Mouse (Mus musculus) limb, embryonic 12.5 days (tissue): ENCODE measurements around the gene Prss37. TPM values are rescaled to one million over a fixed set of nuclear protein-coding genes. Genes with fewer than 3 reads are reported as not detected.
A peak's percentile ranks its signal among the peaks of the same experiment; 100 is the strongest.

Source experiments
- ATAC-seq: fragments of 200-750 bp; cut with Nextera tagmentation; 2 replicates; pipeline ENCODE4 v1.8.0; 2017; ENCODE audit warnings: low read depth, moderate TSS enrichment; ENCODE audit not compliant: insufficient number of reproducible peaks, insufficient read depth, low FRiP score, low TSS enrichment
- H3K27ac ChIP-seq: fragments of 300-500 bp; sonication (generic); 2 replicates; pipeline ENCODE4 v1.5.1; 2016; ENCODE audit warnings: mild to moderate bottlenecking, moderate library complexity
- H3K27me3 ChIP-seq: fragments of 300-500 bp; sonication (generic); 2 replicates; pipeline ENCODE4 v1.6.1; 2016; ENCODE audit warnings: mild to moderate bottlenecking, moderate library complexity
- H3K36me3 ChIP-seq: fragments of 300-500 bp; sonication (generic); 2 replicates; pipeline ENCODE4 v1.6.1; 2016; ENCODE audit warnings: mild to moderate bottlenecking, moderate library complexity
- H3K4me1 ChIP-seq: fragments of 300-500 bp; sonication (generic); replicated peaks from 2 replicates; pipeline ENCODE4 v1.6.1; 2016
- H3K4me2 ChIP-seq: fragments of 300-500 bp; sonication (generic); 2 replicates; pipeline ENCODE4 v1.6.1; 2016; ENCODE audit warnings: mild to moderate bottlenecking, moderate library complexity
- H3K4me3 ChIP-seq: fragments of 300-500 bp; sonication (generic); replicated peaks from 2 replicates; pipeline ENCODE4 v1.5.1; 2016; ENCODE audit warnings: mild to moderate bottlenecking
- H3K9ac ChIP-seq: fragments of 300-500 bp; sonication (generic); replicated peaks from 2 replicates; pipeline ENCODE4 v1.6.1; 2016; ENCODE audit warnings: mild to moderate bottlenecking, moderate library complexity
- H3K9me3 ChIP-seq: fragments of 300-500 bp; sonication (generic); 2 replicates; pipeline ENCODE4 v1.6.1; 2016; ENCODE audit warnings: mild to moderate bottlenecking, moderate library complexity
- WGBS: fragments of 180-500 bp; shearing (Covaris S2); methylation state at CpG from one replicate; pipeline ENCODE4 v1.1.7; 2016; 5-methylcytosine and 5-hydroxymethylcytosine counted together
- polyA plus RNA-seq: library from polyadenylated mRNA; unstranded; fragments of >200 nt; fragmentation: Nextera tagmentation; extraction: Ambion mirVana; gene quantifications from 2 replicates; pipeline ENCODE4 v1.2.1, GENCODE M21; 2016

The Prss37 gene
- not detected in 2 replicates for polyA plus RNA-seq

DNA sequence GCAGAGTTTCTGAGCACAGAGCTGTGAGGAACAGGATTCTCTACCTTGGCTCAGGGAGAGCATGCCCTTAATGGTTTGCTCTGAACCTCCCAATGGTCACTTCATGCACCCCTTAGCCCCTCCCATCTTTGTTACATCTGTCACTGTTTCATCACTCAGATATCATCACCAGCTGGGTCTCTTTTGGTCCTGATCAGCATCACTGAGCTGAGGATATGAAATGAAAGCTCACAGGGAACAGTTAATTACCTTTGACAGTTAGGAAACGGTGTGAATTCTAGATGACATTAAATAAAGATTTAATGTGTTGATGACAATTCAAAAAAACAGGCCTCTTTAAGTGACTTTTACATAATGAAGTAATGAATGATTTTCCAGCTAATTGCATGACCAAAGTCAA lies at the start of gene Prss37:
Gene Prss37 (minus strand): TSS at position 101 of the 400 bp plus-strand sequence.
- ATAC-seq: no peak
- Histone ChIP-seq H3K27ac (no peak within 1 kb of the TSS), H3K27me3 (no peaks in the 10 kb centered on the region), H3K4me3 (no peak within 1 kb of the TSS), H3K4me2 (no peak within 1 kb of the TSS), H3K36me3 (no peaks in the 10 kb centered on the region), H3K9me3 (no peaks in the 10 kb centered on the region), H3K4me1 (no peaks in the 10 kb centered on the region), H3K9ac (no peak within 1 kb of the TSS)
- 77% methylated on average over 1 of the region's 1 CpGs for WGBS

DNA sequence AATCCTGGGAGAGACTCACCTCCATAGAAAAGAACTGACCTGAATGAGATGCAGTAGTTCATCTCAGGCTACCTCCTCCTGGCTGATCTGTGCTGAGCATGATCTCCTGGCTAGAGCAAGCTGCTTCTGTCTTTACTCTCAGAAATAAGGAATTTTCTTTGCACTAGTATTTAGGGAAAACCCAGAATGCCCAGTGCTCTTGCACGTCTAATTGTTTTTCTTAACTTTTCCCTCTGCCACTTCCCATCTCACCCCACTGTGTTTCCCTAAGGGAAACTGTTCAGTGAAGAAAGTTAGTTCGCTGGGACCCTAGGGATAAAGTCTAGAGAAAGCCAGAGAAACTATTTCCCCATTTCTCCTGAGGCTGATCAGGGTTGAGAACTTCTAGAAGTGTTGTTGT lies 35.6 kb upstream of the Prss37 start, which contains the start of gene Olfr461:
Gene Olfr461 (minus strand): TSS at position 101 of the 400 bp plus-strand sequence.
- Histone ChIP-seq H3K9me3 (no peaks in the 10 kb centered on the region), H3K27ac (no peak within 1 kb of the TSS), H3K4me1 (no peaks in the 10 kb centered on the region), H3K4me3 (no peak within 1 kb of the TSS), H3K36me3 (no peaks in the 10 kb centered on the region), H3K4me2 (no peak within 1 kb of the TSS), H3K27me3 (no peaks in the 10 kb centered on the region), H3K9ac (no peak within 1 kb of the TSS)
- no peak for ATAC-seq
- whole genome bisulfite sequencing: 80% methylated on average over 2 of the region's 2 CpGs

DNA sequence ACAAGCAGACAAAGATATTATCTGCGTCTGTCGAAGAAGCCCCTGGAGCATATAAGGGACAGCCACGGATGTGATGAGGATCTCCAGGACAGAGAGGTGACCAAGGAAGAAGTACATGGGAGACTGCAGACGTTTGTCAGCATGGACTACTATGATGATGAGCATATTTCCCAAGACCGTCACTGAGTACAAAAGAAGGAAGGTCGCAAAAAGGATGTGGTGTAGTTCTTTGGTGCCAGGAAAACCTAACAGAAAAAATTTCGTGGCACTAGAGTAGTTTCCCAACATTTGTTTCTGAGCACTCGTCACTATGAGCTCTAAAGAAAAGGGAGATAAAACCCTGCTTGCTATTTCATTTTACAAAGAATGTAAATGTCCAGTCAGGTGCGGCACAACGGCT lies 25.4 kb upstream of the Prss37 start:
- ATAC-seq: no peak
- no peaks in the 10 kb centered on the region for H3K36me3 ChIP-seq
- no peaks in the 10 kb centered on the region for H3K27me3 ChIP-seq
- 80% methylated on average over 10 of the region's 10 CpGs for WGBS
- H3K9me3 ChIP-seq: no peaks in the 10 kb centered on the region
- H3K27ac ChIP-seq: no peak overlapping the region
- no peak overlapping the region for H3K9ac ChIP-seq
- no peaks in the 10 kb centered on the region for H3K4me1 ChIP-seq
- no peak overlapping the region for H3K4me2 ChIP-seq
- H3K4me3 ChIP-seq: no peak overlapping the region

DNA sequence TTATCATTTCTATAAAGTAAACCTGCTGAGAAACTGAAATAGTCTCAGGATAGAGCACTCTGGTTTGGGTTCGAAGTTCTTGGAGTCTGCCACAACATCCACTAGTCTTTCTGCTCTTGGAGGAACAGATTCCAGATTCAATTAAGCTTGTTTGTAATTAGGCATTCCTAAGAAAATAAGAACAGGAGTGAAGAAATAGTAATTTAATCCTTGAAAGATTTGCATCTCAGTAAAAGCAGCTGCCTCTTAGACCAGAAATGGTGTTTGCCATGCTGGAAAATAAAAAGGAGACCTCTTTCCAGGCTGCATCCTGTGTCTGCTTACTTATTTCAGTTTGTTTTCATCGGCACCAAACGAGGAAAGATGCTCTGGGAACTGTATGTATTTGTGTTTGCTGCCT lies 26.1 kb downstream of the Prss37 start, which contains the start of gene Tas2r108:
Gene Tas2r108 (plus strand): TSS at position 301 of the 400 bp plus-strand sequence.
- no peak for ATAC-seq
- H3K36me3 ChIP-seq: no peaks in the 10 kb centered on the region
- no peaks in the 10 kb centered on the region for H3K27me3 ChIP-seq
- H3K9ac ChIP-seq: no peak within 1 kb of the TSS
- H3K4me3 ChIP-seq: no peak within 1 kb of the TSS
- no peak within 1 kb of the TSS for H3K27ac ChIP-seq
- no peaks in the 10 kb centered on the region for H3K9me3 ChIP-seq
- H3K4me2 ChIP-seq: no peak within 1 kb of the TSS
- H3K4me1 ChIP-seq: no peaks in the 10 kb centered on the region
- WGBS: 92% methylated on average over 3 of the region's 3 CpGs

DNA sequence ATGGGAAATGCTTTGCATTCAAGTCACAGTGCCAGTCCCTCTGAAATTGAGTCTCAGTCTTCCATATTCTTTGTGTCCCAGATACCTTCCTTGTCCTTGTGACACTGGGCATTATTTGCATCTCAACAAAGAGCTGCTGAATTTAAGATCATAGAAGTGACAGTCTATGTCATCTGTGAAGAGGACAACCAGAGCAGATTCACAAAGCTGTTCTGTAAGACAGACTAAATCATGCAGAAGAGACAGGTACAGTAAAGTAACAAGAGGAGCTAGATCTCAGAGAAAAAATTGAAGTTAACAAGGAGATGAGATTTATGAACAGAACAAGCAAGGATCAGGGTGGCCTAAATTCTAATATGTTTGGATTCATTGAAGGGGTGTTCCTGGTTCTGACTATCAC lies 28.4 kb downstream of the Prss37 start, which contains the start of gene Tas2r137:
Gene Tas2r137 (plus strand): TSS at position 301 of the 400 bp plus-strand sequence.
- Histone ChIP-seq H3K4me2 (no peak within 1 kb of the TSS), H3K9ac (no peak within 1 kb of the TSS), H3K27me3 (no peaks in the 10 kb centered on the region), H3K27ac (no peak within 1 kb of the TSS), H3K9me3 (no peaks in the 10 kb centered on the region), H3K4me1 (no peaks in the 10 kb centered on the region), H3K4me3 (no peak within 1 kb of the TSS), H3K36me3 (0 out of 2 replicates have a peak, but pooled peaks cover 3% of the 10 kb centered on the region)
- ATAC-seq: no peak

DNA sequence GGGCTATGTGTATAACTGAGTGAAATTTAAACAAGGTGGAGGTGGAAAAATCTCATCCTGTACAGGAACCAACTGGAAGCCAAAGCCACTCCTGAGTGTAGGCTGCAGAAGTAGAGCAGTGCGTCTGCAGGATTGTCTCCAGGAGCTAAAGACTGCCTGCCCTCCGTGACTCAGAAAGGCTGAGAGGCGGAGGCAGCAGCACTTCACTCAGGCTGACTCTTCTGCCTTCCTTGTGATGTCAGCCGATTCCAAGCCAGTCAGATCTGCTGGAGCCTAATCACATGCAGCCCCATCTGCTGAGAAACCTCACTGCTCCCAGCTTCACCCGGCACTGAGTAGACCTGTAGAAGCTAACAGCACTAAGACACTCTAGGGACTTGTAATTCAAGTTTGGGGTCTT lies 37.0 kb downstream of the Prss37 start:
- H3K27ac ChIP-seq: no peak overlapping the region
- no peak overlapping the region for H3K4me3 ChIP-seq
- no peak for ATAC-seq
- WGBS: 94% methylated on average over 5 of the region's 5 CpGs
- H3K4me2 ChIP-seq: no peak overlapping the region
- H3K36me3 ChIP-seq: peaks cover 64% of the 10 kb centered on the region
- no peaks in the 10 kb centered on the region for H3K4me1 ChIP-seq
- no peaks in the 10 kb centered on the region for H3K27me3 ChIP-seq
- no peak overlapping the region for H3K9ac ChIP-seq
- no peaks in the 10 kb centered on the region for H3K9me3 ChIP-seq

DNA sequence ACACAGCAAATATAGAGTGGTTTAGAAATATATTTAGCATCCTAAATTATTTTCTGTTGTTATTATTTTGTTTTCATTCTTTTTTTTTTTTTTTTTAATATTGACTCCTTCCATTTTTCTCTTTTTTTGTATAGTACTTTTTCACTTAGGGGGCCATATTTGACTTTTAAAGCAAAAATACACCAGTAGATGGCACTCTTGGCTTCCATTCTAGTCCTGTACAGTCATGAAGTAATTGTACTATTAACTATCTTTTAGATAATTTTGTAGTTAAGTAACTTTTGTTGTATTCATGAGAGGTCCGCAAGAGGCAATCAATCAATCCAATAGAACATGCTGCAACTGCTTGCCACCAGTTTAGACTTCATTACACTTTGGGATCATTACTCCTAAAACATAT lies 39.6 kb downstream of the Prss37 start:
- 93% methylated on average over 1 of the region's 1 CpGs for WGBS
- ATAC-seq: no peak
- H3K9ac ChIP-seq: no peak overlapping the region

DNA sequence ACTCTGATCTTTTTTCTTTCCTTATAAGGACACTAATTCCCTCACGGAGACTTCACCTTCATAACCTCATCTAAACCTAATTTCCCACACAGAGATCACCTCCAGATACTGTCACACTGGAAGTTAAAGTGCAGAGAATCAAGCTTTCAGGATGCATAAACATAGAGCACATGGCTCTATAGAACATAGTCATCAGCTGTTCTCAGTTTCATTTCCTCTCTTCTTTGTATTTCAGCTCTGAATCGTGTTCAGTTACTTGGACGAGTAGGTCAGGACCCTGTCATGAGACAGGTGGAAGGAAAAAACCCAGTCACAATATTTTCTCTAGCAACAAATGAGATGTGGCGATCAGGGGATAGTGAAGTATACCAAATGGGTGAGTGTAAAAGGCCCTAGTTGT lies 43.2 kb downstream of the Prss37 start:
- H3K4me3 ChIP-seq: no peak overlapping the region
- H3K4me1 ChIP-seq: no peaks in the 10 kb centered on the region; the same call in 1 of the 2 replicates
- no peak overlapping the region for H3K27ac ChIP-seq
- H3K9me3 ChIP-seq: no peaks in the 10 kb centered on the region
- WGBS: 91% methylated on average over 4 of the region's 4 CpGs
- H3K9ac ChIP-seq: no peak overlapping the region
- H3K36me3 ChIP-seq: peaks cover 56% of the 10 kb centered on the region
- ATAC-seq: no peak
- no peaks in the 10 kb centered on the region for H3K27me3 ChIP-seq
- H3K4me2 ChIP-seq: no peak overlapping the region

More for the DNA sequence above, 39.6 kb downstream of the Prss37 start:
- H3K4me2 ChIP-seq: no peak overlapping the region
- no peaks in the 10 kb centered on the region for H3K27me3 ChIP-seq
- H3K4me1 ChIP-seq: no peaks in the 10 kb centered on the region
- no peak overlapping the region for H3K4me3 ChIP-seq
- no peak overlapping the region for H3K27ac ChIP-seq
- peaks cover 72% of the 10 kb centered on the region for H3K36me3 ChIP-seq
- no peaks in the 10 kb centered on the region for H3K9me3 ChIP-seq

DNA sequence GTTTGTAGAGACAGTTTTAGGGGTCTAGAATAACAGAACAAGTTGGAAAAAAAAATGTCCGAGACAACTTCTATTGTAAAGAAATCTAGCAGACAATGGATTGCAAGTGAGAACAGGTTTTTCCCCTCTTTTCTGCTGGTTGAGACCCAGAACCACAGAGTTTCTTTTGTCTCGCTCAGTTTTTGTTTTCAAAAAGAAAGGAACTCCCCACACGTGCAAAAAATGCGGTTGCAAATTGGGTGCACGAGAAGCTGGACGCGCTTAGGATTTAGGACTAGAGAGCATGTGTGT lies 47.6 kb downstream of the Prss37 start:
- no peak for ATAC-seq
- peak overlapping the region; percentile 70 for H3K4me3 ChIP-seq
- H3K4me1 ChIP-seq: no peaks in the 10 kb centered on the region; the same call in 1 of the 2 replicates
- peak overlapping the region; percentile 98 for H3K27ac ChIP-seq
- peak overlapping the region; percentile 70 for H3K4me2 ChIP-seq
- under 1% methylated on average over 7 of the region's 7 CpGs for WGBS
- no peaks in the 10 kb centered on the region for H3K27me3 ChIP-seq
- no peaks in the 10 kb centered on the region for H3K9me3 ChIP-seq
- H3K9ac ChIP-seq: peak overlapping the region; percentile 97
- peaks cover 33% of the 10 kb centered on the region for H3K36me3 ChIP-seq

DNA sequence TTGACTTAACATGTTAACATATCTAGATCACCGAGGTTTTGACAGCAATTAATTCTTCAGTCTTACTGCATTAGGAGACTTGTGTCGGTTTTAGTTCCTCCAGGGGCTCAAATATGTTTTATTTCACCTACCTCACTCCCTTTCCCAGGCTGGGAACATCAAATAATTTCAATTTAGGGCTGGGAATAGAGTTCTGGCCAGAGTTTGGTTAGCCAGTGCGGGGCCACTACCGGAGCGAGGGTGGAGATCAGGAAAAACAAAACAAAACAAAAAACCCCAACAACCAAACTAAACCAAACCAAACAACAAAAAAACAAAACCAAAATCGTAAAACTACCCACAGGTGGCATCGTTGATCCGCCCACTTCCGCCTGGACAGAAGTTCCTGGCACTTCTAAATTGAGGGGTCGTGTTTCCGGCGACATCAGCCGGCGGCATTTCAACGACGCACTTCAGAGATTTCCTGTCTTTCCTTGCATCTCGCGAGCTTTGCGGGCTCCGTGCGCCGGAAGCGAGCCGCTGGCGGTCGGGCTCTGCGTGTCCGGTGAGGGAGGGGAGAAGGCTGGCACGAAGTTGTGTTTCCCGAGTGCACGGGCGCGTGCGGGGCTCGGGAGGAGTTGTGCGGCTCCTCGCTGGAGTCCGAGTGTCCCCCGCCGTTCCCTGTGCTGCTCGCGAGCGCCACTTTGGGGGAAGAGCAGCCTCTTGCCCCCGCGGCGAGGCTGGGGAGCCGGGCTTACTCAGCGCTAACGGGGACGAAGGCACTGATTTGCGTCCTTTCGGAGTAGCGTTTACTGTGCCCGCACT lies 48.2 kb downstream of the Prss37 start, which contains the start of gene Ssbp1:
Gene Ssbp1 (plus strand): TSS at position 437 of the 804 bp plus-strand sequence.
- peak within 1 kb of the TSS; percentile 98 for H3K27ac ChIP-seq
- no peaks in the 10 kb centered on the region for H3K27me3 ChIP-seq
- no peaks in the 10 kb centered on the region for H3K9me3 ChIP-seq
- 1% methylated on average over 54 of the region's 54 CpGs for WGBS
- H3K4me3 ChIP-seq: peak within 1 kb of the TSS; percentile 70
- no peaks in the 10 kb centered on the region; the same call in 1 of the 2 replicates for H3K4me1 ChIP-seq
- peak within 1 kb of the TSS; percentile 70 for H3K4me2 ChIP-seq
- peak within 1 kb of the TSS; percentile 97 for H3K9ac ChIP-seq
- ATAC-seq: peak; percentile 97
- peaks cover 29% of the 10 kb centered on the region for H3K36me3 ChIP-seq

DNA sequence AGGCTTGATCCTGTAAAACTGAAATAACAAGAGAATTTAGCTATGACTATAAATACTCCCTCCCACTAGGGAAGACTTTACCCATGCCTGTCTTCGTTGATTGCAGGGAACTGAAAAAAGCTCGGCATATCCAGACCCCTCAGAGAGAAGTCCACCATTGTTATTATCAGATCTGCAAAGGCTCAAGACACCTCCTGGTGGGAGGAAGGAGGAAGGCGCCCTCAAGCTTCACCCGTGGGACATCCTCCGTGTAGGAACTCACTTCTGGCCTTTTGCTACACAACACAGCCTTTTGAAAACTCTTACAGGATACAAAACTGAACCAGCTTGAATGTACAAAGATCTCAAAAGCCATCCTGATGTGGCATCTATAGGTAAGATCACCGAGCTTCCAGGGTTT lies 53.6 kb downstream of the Prss37 start:
- Histone ChIP-seq H3K36me3 (no peaks in the 10 kb centered on the region), H3K4me1 (no peaks in the 10 kb centered on the region), H3K9me3 (no peaks in the 10 kb centered on the region), H3K9ac (no peak overlapping the region), H3K27me3 (0 out of 2 replicates have a peak, but pooled peaks cover 3% of the 10 kb centered on the region), H3K27ac (no peak overlapping the region), H3K4me3 (no peak overlapping the region), H3K4me2 (no peak overlapping the region)
- no peak for ATAC-seq
- WGBS: 55% methylated on average over 6 of the region's 6 CpGs
